Mouse (Mus musculus): Measurements from ENCODE around the gene Depdc7.

Depdc7 gene

GRCm38 (mm10) chr2:104742741-104743064 is at the start of gene Depdc7:
TSS of gene Depdc7 (minus strand) at chr2:104742878.
- DNase-seq, result peak; percentile 95 to 97

- no peak for DNase-seq
Measured at GRCm38 (mm10) chr2:104774763-104775162, 32.1 kb upstream of the Depdc7 start.

GRCm38 (mm10) chr2:104768697-104769096 is 26.0 kb upstream of the Depdc7 start:
- DNase-seq, result no peak

- DNase-seq, result no peak
Measured at GRCm38 (mm10) chr2:104764018-104764417, 21.3 kb upstream of the Depdc7 start.

- DNase-seq, result no peak
Measured at GRCm38 (mm10) chr2:104763134-104763703, 20.5 kb upstream of the Depdc7 start.

GRCm38 (mm10) chr2:104750611-104751010 is 7.9 kb upstream of the Depdc7 start:
- DNase-seq, result peak in 1 of 2 experiments; percentile 34

GRCm38 (mm10) chr2:104748652-104749183 is 6.0 kb upstream of the Depdc7 start:
- DNase-seq, result no peak

GRCm38 (mm10) chr2:104746251-104746650 is 3.6 kb upstream of the Depdc7 start:
- DNase-seq, result peak; percentile 44 to 49

- DNase-seq, result peak in 1 of 2 experiments; percentile 48
Measured at GRCm38 (mm10) chr2:104743971-104744370, 1.3 kb upstream of the Depdc7 start.

GRCm38 (mm10) chr2:104743160-104743559 is 482 bp upstream of the Depdc7 start:
- peak in 1 of 2 experiments; percentile 46 for DNase-seq

- DNase-seq, result no peak
Measured at GRCm38 (mm10) chr2:104741896-104742740, 560 bp downstream of the Depdc7 start.

GRCm38 (mm10) chr2:104741015-104741758 is 1.5 kb downstream of the Depdc7 start:
- no peak for DNase-seq

- no peak for DNase-seq
Measured at GRCm38 (mm10) chr2:104740248-104740949, 2.3 kb downstream of the Depdc7 start.

GRCm38 (mm10) chr2:104739691-104740090 is 3.0 kb downstream of the Depdc7 start:
- no peak for DNase-seq

- no peak for DNase-seq
Measured at GRCm38 (mm10) chr2:104736241-104736640, 6.4 kb downstream of the Depdc7 start.

- no peak for DNase-seq
Measured at GRCm38 (mm10) chr2:104732562-104733256, 10.0 kb downstream of the Depdc7 start.

GRCm38 (mm10) chr2:104732033-104732444 is 10.6 kb downstream of the Depdc7 start:
- DNase-seq, result peak in 1 of 2 experiments; percentile 22

GRCm38 (mm10) chr2:104727369-104727768 is 15.3 kb downstream of the Depdc7 start:
- no peak for DNase-seq

GRCm38 (mm10) chr2:104722021-104722420 is 20.7 kb downstream of the Depdc7 start:
- no peak for DNase-seq

GRCm38 (mm10) chr2:104717827-104718226 is 24.9 kb downstream of the Depdc7 start:
- DNase-seq, result no peak

GRCm38 (mm10) chr2:104717231-104717735 is 25.4 kb downstream of the Depdc7 start:
- DNase-seq, result peak in 1 of 2 experiments; percentile 12

- DNase-seq, result no peak
Measured at GRCm38 (mm10) chr2:104716279-104716678, 26.4 kb downstream of the Depdc7 start, which contains the start of gene Pin1rt1. TSS of gene Pin1rt1 (minus strand) at chr2:104716379.

Measured in kidney, postnatal 4 days (tissue).